Mouse (Mus musculus) kidney, adult 2 months (tissue): ENCODE measurements around the gene Rccd1.
"Not testable (repeated sequence)": the region's sequence is repeated elsewhere in the genome, so short reads cannot be mapped to it uniquely, and the experiment has no call there.

Experiments used
- CTCF ChIP-seq: fragments of 200-500 bp; conservative IDR thresholded peaks from 2 replicates; pipeline ENCODE4 v1.5.1; 2011; ENCODE audit warnings: low read depth, mild to moderate bottlenecking, control low read depth, low read length, moderate library complexity, mixed read lengths; ENCODE audit not compliant: insufficient read depth, insufficient read length
- POLR2A ChIP-seq: fragments of 200-500 bp; IDR thresholded peaks from one replicate; pipeline ENCODE4 v1.6.1; 2011; ENCODE audit warnings: low read depth, low read length, control low read depth

DNA sequence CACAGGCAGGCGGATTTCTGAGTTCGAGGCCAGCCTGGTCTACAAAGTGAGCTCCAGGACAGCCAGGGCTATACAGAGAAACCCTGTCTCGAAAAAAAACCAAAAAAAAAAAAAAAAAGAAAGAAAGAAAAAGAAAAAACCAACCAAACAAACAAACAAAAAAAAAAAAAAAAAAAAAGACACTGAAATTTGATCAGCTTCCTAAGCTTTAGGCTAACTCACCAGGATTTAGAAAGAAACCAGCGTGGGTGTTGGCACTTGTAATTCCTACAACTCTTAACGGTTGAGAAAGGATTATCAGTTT lies 514 bp upstream of the Rccd1 start:
- not testable (repeated sequence) for TF ChIP-seq CTCF, POLR2A
